Mouse (Mus musculus) heart, embryonic 10.5 days (tissue): ENCODE data around the gene Htr1f. TPM values are rescaled to one million over a fixed set of nuclear protein-coding genes. Genes with fewer than 3 reads are reported as not detected.
"Not testable (repeated sequence)": the region's sequence is repeated elsewhere in the genome, so short reads cannot be mapped to it uniquely, and the experiment has no call there.

Source experiments
- DNase-seq: peaks from one replicate; pipeline ENCODE4 v3.0.0-alpha.2; 2017; ENCODE audit warnings: low spot score
- H3K27ac ChIP-seq: fragments of 300-500 bp; sonication (generic); 2 replicates; pipeline ENCODE4 v1.5.1; 2016; ENCODE audit warnings: mild to moderate bottlenecking
- H3K27me3 ChIP-seq: fragments of 300-500 bp; sonication (generic); 2 replicates; pipeline ENCODE4 v1.6.1; 2016; ENCODE audit warnings: mild to moderate bottlenecking; ENCODE audit not compliant: poor library complexity, insufficient read depth, severe bottlenecking
- H3K36me3 ChIP-seq: fragments of 300-500 bp; sonication (generic); 2 replicates; pipeline ENCODE4 v1.6.1; 2016; ENCODE audit warnings: mild to moderate bottlenecking, moderate library complexity
- H3K4me1 ChIP-seq: fragments of 300-500 bp; sonication (generic); 2 replicates; pipeline ENCODE4 v1.6.1; 2016; ENCODE audit warnings: mild to moderate bottlenecking
- H3K4me3 ChIP-seq: fragments of 300-500 bp; sonication (generic); 2 replicates; pipeline ENCODE4 v1.5.1; 2016; ENCODE audit warnings: mild to moderate bottlenecking, moderate library complexity
- H3K9me3 ChIP-seq: fragments of 300-500 bp; sonication (generic); 2 replicates; pipeline ENCODE4 v1.6.1; 2016; ENCODE audit warnings: mild to moderate bottlenecking, moderate library complexity
- WGBS: fragments of 180-500 bp; shearing (Covaris S2); methylation state at CpG from one replicate; pipeline ENCODE4 v1.1.7; 2016; 5-methylcytosine and 5-hydroxymethylcytosine counted together
- polyA plus RNA-seq: library from polyadenylated mRNA; unstranded; fragments of >200 nt; fragmentation: Nextera tagmentation; extraction: Ambion mirVana; gene quantifications from 2 replicates; pipeline ENCODE4 v1.2.1, GENCODE M21; 2016

The Htr1f gene
- not detected in 2 replicates for polyA plus RNA-seq

- Histone ChIP-seq H3K4me1 (peaks cover 6% of the 10 kb centered on the region; the same call in 1 of the 2 replicates), H3K9me3 (no peaks in the 10 kb centered on the region), H3K27me3 (peaks cover 30% of the 10 kb centered on the region), H3K4me3 (peak within 1 kb of the TSS; percentile 60), H3K36me3 (no peaks in the 10 kb centered on the region), H3K27ac (no peak within 1 kb of the TSS)
- no peak for DNase-seq
- 5% methylated on average over 41 of the region's 41 CpGs for WGBS
Measured at GRCm38 (mm10) chr16:65105184-65105931, at the start of gene Htr1f. Gene Htr1f, minus strand, starts transcription at chr16:65105854.

GRCm38 (mm10) chr16:65139771-65140170 is 34.1 kb upstream of the Htr1f start:
- Histone ChIP-seq H3K9me3 (no peaks in the 10 kb centered on the region), H3K4me1 (no peaks in the 10 kb centered on the region), H3K27ac (no peak overlapping the region), H3K4me3 (no peak overlapping the region), H3K27me3 (no peaks in the 10 kb centered on the region), H3K36me3 (no peaks in the 10 kb centered on the region)
- DNase-seq, result no peak
- WGBS, result 60% methylated on average over 2 of the region's 2 CpGs

- no peak for DNase-seq
- Histone ChIP-seq H3K4me1 (no peaks in the 10 kb centered on the region), H3K4me3 (no peak overlapping the region), H3K36me3 (no peaks in the 10 kb centered on the region), H3K27me3 (no peaks in the 10 kb centered on the region), H3K9me3 (no peaks in the 10 kb centered on the region), H3K27ac (no peak overlapping the region)
- 76% methylated on average over 2 of the region's 2 CpGs for WGBS
Measured at GRCm38 (mm10) chr16:65129391-65129790, 23.7 kb upstream of the Htr1f start.

- H3K27ac ChIP-seq, result no peak overlapping the region
- H3K4me1 ChIP-seq, result no peaks in the 10 kb centered on the region
- no peaks in the 10 kb centered on the region for H3K27me3 ChIP-seq
- H3K9me3 ChIP-seq, result no peaks in the 10 kb centered on the region
- no peak overlapping the region for H3K4me3 ChIP-seq
- WGBS, result 71% methylated on average over 3 of the region's 3 CpGs
- no peaks in the 10 kb centered on the region for H3K36me3 ChIP-seq
- DNase-seq, result no peak
Measured at GRCm38 (mm10) chr16:65127846-65128245, 22.2 kb upstream of the Htr1f start.

- no peak for DNase-seq
- Histone ChIP-seq H3K27me3 (no peaks in the 10 kb centered on the region), H3K36me3 (no peaks in the 10 kb centered on the region), H3K4me3 (no peak overlapping the region), H3K9me3 (no peaks in the 10 kb centered on the region), H3K4me1 (no peaks in the 10 kb centered on the region), H3K27ac (no peak overlapping the region)
- WGBS, result 83% methylated on average over 1 of the region's 1 CpGs
Measured at GRCm38 (mm10) chr16:65112221-65112620, 6.6 kb upstream of the Htr1f start.

GRCm38 (mm10) chr16:65093552-65093951 is 12.1 kb downstream of the Htr1f start:
- Histone ChIP-seq H3K9me3 (no peaks in the 10 kb centered on the region; the same call in 1 of the 2 replicates), H3K27ac (no peak overlapping the region), H3K4me3 (no peak overlapping the region), H3K36me3 (no peaks in the 10 kb centered on the region), H3K4me1 (no peaks in the 10 kb centered on the region), H3K27me3 (no peaks in the 10 kb centered on the region)
- WGBS, result 86% methylated on average over 5 of the region's 5 CpGs
- no peak for DNase-seq

- Histone ChIP-seq H3K27ac (no peak overlapping the region), H3K27me3 (no peaks in the 10 kb centered on the region), H3K9me3 (no peaks in the 10 kb centered on the region), H3K4me3 (no peak overlapping the region), H3K4me1 (no peaks in the 10 kb centered on the region), H3K36me3 (no peaks in the 10 kb centered on the region)
- 45% methylated on average over 2 of the region's 2 CpGs for WGBS
- no peak for DNase-seq
Measured at GRCm38 (mm10) chr16:65083475-65083874, 22.2 kb downstream of the Htr1f start.

GRCm38 (mm10) chr16:65069867-65070266 is 35.8 kb downstream of the Htr1f start:
- H3K27me3 ChIP-seq, result no peaks in the 10 kb centered on the region
- no peaks in the 10 kb centered on the region for H3K9me3 ChIP-seq
- no peaks in the 10 kb centered on the region for H3K4me1 ChIP-seq
- no peak overlapping the region for H3K4me3 ChIP-seq
- H3K27ac ChIP-seq, result no peak overlapping the region
- 67% methylated on average over 1 of the region's 1 CpGs for WGBS
- DNase-seq, result no peak
- H3K36me3 ChIP-seq, result no peaks in the 10 kb centered on the region

GRCm38 (mm10) chr16:65066264-65066663 is 39.4 kb downstream of the Htr1f start:
- Histone ChIP-seq H3K36me3 (no peaks in the 10 kb centered on the region), H3K27me3 (no peaks in the 10 kb centered on the region), H3K27ac (no peak overlapping the region), H3K4me3 (no peak overlapping the region), H3K4me1 (no peaks in the 10 kb centered on the region), H3K9me3 (no peaks in the 10 kb centered on the region)
- no peak for DNase-seq

GRCm38 (mm10) chr16:65037660-65038425 is 67.8 kb downstream of the Htr1f start:
- not testable (repeated sequence) for H3K4me1 ChIP-seq, H3K36me3 ChIP-seq, H3K27ac ChIP-seq, H3K4me3 ChIP-seq, H3K9me3 ChIP-seq, DNase-seq, H3K27me3 ChIP-seq
- WGBS, result 84% methylated on average over 5 of the region's 5 CpGs

GRCm38 (mm10) chr16:65029675-65030074 is 76.0 kb downstream of the Htr1f start:
- no peaks in the 10 kb centered on the region for H3K27me3 ChIP-seq
- H3K36me3 ChIP-seq, result no peaks in the 10 kb centered on the region
- H3K9me3 ChIP-seq, result no peaks in the 10 kb centered on the region
- no peaks in the 10 kb centered on the region for H3K4me1 ChIP-seq
- 98% methylated on average over 1 of the region's 1 CpGs for WGBS
- H3K27ac ChIP-seq, result no peak overlapping the region
- no peak for DNase-seq
- no peak overlapping the region for H3K4me3 ChIP-seq

- Histone ChIP-seq H3K9me3 (no peaks in the 10 kb centered on the region), H3K27ac (no peak overlapping the region), H3K4me3 (no peak overlapping the region), H3K36me3 (no peaks in the 10 kb centered on the region), H3K27me3 (no peaks in the 10 kb centered on the region), H3K4me1 (no peaks in the 10 kb centered on the region)
- WGBS, result 75% methylated on average over 3 of the region's 3 CpGs
- DNase-seq, result no peak
Measured at GRCm38 (mm10) chr16:65022364-65022763, 83.3 kb downstream of the Htr1f start.

GRCm38 (mm10) chr16:65018710-65019109 is 86.9 kb downstream of the Htr1f start:
- Histone ChIP-seq H3K4me3 (no peak overlapping the region), H3K27ac (no peak overlapping the region), H3K27me3 (no peaks in the 10 kb centered on the region), H3K9me3 (no peaks in the 10 kb centered on the region), H3K4me1 (no peaks in the 10 kb centered on the region), H3K36me3 (no peaks in the 10 kb centered on the region)
- 90% methylated on average over 1 of the region's 1 CpGs for WGBS
- no peak for DNase-seq
